Mouse (Mus musculus) lung, postnatal 0 days (tissue): ENCODE results near the gene Ubqln3. TPM values are rescaled to one million over a fixed set of nuclear protein-coding genes. Genes with fewer than 3 reads are reported as not detected.

Source experiments
- ATAC-seq: fragments of 200-750 bp; cut with Nextera tagmentation; 2 replicates; pipeline ENCODE4 v1.8.0; 2017; ENCODE audit warnings: moderate library complexity
- DNase-seq: peaks from one replicate; pipeline ENCODE4 v3.0.0-alpha.2; 2016; ENCODE audit warnings: low spot score
- H3K27ac ChIP-seq: fragments of 300-500 bp; sonication (generic); 2 replicates; pipeline ENCODE4 v1.5.1; 2014; ENCODE audit warnings: antibody characterized with exemption, mild to moderate bottlenecking, low read length, mixed read lengths
- H3K27me3 ChIP-seq: fragments of 300-500 bp; sonication (generic); replicated peaks from 2 replicates; pipeline ENCODE4 v1.6.1; 2014; ENCODE audit warnings: low read length, mixed read lengths; ENCODE audit not compliant: insufficient read depth
- H3K36me3 ChIP-seq: fragments of 300-500 bp; sonication (generic); 2 replicates; pipeline ENCODE4 v1.6.1; 2014; ENCODE audit warnings: low read length, mixed read lengths; ENCODE audit not compliant: insufficient read depth
- H3K4me1 ChIP-seq: fragments of 300-500 bp; sonication (generic); 2 replicates; pipeline ENCODE4 v1.6.1; 2014; ENCODE audit warnings: antibody characterized with exemption, low read depth, low read length, mixed read lengths; ENCODE audit not compliant: insufficient read depth
- H3K4me2 ChIP-seq: fragments of 300-500 bp; sonication (generic); replicated peaks from 2 replicates; pipeline ENCODE4 v1.6.1; 2014; ENCODE audit warnings: low read depth, mild to moderate bottlenecking, low read length, moderate library complexity, mixed read lengths
- H3K4me3 ChIP-seq: fragments of 300-500 bp; sonication (generic); 2 replicates; pipeline ENCODE4 v1.5.1; 2014; ENCODE audit warnings: low read depth, low read length
- H3K9ac ChIP-seq: fragments of 300-500 bp; sonication (generic); replicated peaks from 2 replicates; pipeline ENCODE4 v1.6.1; 2014; ENCODE audit warnings: low read depth, mild to moderate bottlenecking
- H3K9me3 ChIP-seq: fragments of 300-500 bp; sonication (generic); 2 replicates; pipeline ENCODE4 v1.6.1; 2016; ENCODE audit warnings: low read length, mixed read lengths
- CTCF ChIP-seq: IDR thresholded peaks from 2 replicates; pipeline ENCODE4 v1.5.1; 2016; ENCODE audit warnings: antibody characterized with exemption, mild to moderate bottlenecking
- EP300 ChIP-seq: IDR thresholded peaks from 2 replicates; pipeline ENCODE4 v1.6.1; 2016; ENCODE audit warnings: antibody characterized with exemption, mild to moderate bottlenecking, control low read depth
- WGBS: fragments of 180-500 bp; shearing (Covaris S2); extraction: QIAGEN DNeasy Blood & Tissue Kit; methylation state at CpG from one replicate; pipeline ENCODE4 v1.1.7; 2014; 5-methylcytosine and 5-hydroxymethylcytosine counted together
- polyA plus RNA-seq: library from polyadenylated mRNA; unstranded; fragments of >200 nt; fragmentation: Nextera tagmentation; extraction: Ambion mirVana; gene quantifications from 2 replicates; pipeline ENCODE4 v1.2.1, GENCODE M21; 2015

Ubqln3 gene
- polyA plus RNA-seq, 1 experiment from 2014 or later = not detected

DNA sequence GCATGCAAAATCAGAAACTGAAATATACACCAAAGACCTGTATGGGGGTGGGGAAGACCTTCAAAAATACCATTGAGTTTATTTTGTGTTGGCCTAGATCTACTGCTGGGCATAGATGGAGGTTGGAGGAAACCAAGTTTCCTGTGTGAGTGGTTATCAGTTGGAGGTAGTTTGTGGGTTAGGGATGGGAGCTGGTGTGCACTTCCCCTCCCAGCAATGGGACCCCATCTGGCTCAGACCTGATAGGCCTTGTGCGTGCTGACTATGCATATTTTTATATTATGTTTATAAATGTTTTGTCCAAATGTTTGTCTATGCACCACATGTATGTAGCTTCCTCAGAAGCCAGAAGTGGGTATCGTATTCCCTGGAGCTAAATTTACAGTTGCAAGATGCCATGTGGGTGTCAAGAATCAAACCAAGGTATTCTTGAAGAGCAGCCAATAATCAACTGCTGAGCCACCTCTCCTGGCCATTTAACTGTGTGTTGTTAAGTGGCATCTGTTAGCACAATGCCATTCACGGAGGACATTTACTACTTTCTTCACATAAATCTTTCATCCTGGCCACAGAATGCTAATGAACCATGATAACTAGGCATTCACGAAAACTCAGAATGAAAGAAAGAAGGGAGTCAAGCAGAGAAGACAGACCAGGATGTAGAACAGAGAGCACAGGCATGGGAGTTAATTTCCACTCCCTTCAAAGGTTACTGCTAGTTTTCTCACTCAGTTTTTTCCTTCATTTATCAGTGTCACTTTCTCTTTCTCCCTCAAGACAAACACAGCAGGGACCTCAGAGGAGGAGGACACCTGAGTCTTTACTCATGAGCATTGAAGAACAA is 38.9 kb downstream of the Ubqln3 start:
- TF ChIP-seq EP300 (no peak), CTCF (no peak)
- Histone ChIP-seq H3K27ac (no peak overlapping the region), H3K9ac (no peak overlapping the region), H3K9me3 (no peaks in the 10 kb centered on the region), H3K27me3 (no peaks in the 10 kb centered on the region), H3K4me3 (no peak overlapping the region), H3K4me1 (no peaks in the 10 kb centered on the region), H3K36me3 (no peaks in the 10 kb centered on the region), H3K4me2 (no peak overlapping the region)
- ATAC-seq (no peak), DNase-seq (no peak)
- 67% methylated on average over 4 of the region's 4 CpGs for WGBS

Other genes starting within 250 kb of the Ubqln3 start
- gene Olfr64, start 248.8 kb downstream of the Ubqln3 start, polyA plus RNA-seq = not detected in 2 replicates
- 0.05 TPM in 1 of 2 replicates, not detected in the other for gene Olfr65, start 239.8 kb downstream of the Ubqln3 start, polyA plus RNA-seq
- gene Olfr631, start 214.5 kb downstream of the Ubqln3 start, polyA plus RNA-seq = not detected in 2 replicates
- not detected in 2 replicates for gene Olfr632, start 208.9 kb downstream of the Ubqln3 start, polyA plus RNA-seq
- gene Olfr633, start 198.8 kb downstream of the Ubqln3 start, polyA plus RNA-seq = not detected in 2 replicates
- not detected in 2 replicates for gene Olfr635, start 172.1 kb downstream of the Ubqln3 start, polyA plus RNA-seq
- gene Olfr638, start 144.5 kb downstream of the Ubqln3 start, polyA plus RNA-seq = not detected in 2 replicates
- not detected in 2 replicates for gene Olfr639, start 126.0 kb downstream of the Ubqln3 start, polyA plus RNA-seq
- gene Olfr640, start 117.7 kb downstream of the Ubqln3 start, polyA plus RNA-seq = not detected in 2 replicates
- gene Olfr641, start 107.8 kb downstream of the Ubqln3 start, polyA plus RNA-seq = not detected in 2 replicates
- gene Olfr642, start 90.6 kb downstream of the Ubqln3 start, polyA plus RNA-seq = not detected in 2 replicates
- gene 4930516K23Rik, start 81.8 kb downstream of the Ubqln3 start, polyA plus RNA-seq = not detected in 2 replicates
- gene Olfr644, start 71.4 kb downstream of the Ubqln3 start, polyA plus RNA-seq = not detected in 2 replicates
- not detected in 2 replicates for gene Olfr645, start 57.8 kb downstream of the Ubqln3 start, polyA plus RNA-seq
- gene Olfr646, start 38.4 kb downstream of the Ubqln3 start, polyA plus RNA-seq = not detected in 2 replicates
- gene Ubqln5, start 13.5 kb downstream of the Ubqln3 start, polyA plus RNA-seq = not detected in 2 replicates
- not detected in 2 replicates for gene Olfr643, start 5.9 kb downstream of the Ubqln3 start, polyA plus RNA-seq
- not detected in 2 replicates for gene Ubqlnl, start 7.3 kb upstream of the Ubqln3 start, polyA plus RNA-seq
- not detected in 2 replicates for gene Olfm5, start 21.6 kb upstream of the Ubqln3 start, polyA plus RNA-seq
- gene Olfr648, start 40.1 kb upstream of the Ubqln3 start, polyA plus RNA-seq = 0.13 TPM in 1 of 2 replicates, not detected in the other
- not detected in 2 replicates for gene Olfr649, start 52.7 kb upstream of the Ubqln3 start, polyA plus RNA-seq
- 0.61 and 1.1 TPM in 2 replicates for gene Trim6, start 75.5 kb upstream of the Ubqln3 start, polyA plus RNA-seq
- 6.5 and 7.3 TPM in 2 replicates for gene Trim34a, start 101.2 kb upstream of the Ubqln3 start, polyA plus RNA-seq
- gene Trim5, start 144.8 kb upstream of the Ubqln3 start, polyA plus RNA-seq = 1.1 and 1.6 TPM in 2 replicates
- gene Trim12a, start 172.2 kb upstream of the Ubqln3 start, polyA plus RNA-seq = 10.8 and 11.7 TPM in 2 replicates
- gene Trim34b, start 186.2 kb upstream of the Ubqln3 start, polyA plus RNA-seq = 0.07 TPM in 1 of 2 replicates, not detected in the other
- 3.1 and 3.6 TPM in 2 replicates for gene Trim12c, start 210.1 kb upstream of the Ubqln3 start, polyA plus RNA-seq
- 0.52 and 0.75 TPM in 2 replicates for gene Trim30b, start 226.6 kb upstream of the Ubqln3 start, polyA plus RNA-seq